Mouse (Mus musculus) thymus, postnatal 0 days (tissue): ENCODE data around the gene Ccdc102a. TPM values are rescaled to one million over a fixed set of nuclear protein-coding genes. Genes with fewer than 3 reads are reported as not detected.

Source experiments
- DNase-seq: peaks from one replicate; pipeline ENCODE4 v3.0.0-alpha.2; 2015; ENCODE audit warnings: low spot score
- polyA plus RNA-seq: library from polyadenylated mRNA; unstranded; fragments of >200 nt; fragmentation: Nextera tagmentation; extraction: Ambion mirVana; gene quantifications from 2 replicates; pipeline ENCODE4 v1.2.1, GENCODE M21; 2015

Ccdc102a gene
- polyA plus RNA-seq, 1 experiment from 2014 or later: 9.4 TPM

DNA sequence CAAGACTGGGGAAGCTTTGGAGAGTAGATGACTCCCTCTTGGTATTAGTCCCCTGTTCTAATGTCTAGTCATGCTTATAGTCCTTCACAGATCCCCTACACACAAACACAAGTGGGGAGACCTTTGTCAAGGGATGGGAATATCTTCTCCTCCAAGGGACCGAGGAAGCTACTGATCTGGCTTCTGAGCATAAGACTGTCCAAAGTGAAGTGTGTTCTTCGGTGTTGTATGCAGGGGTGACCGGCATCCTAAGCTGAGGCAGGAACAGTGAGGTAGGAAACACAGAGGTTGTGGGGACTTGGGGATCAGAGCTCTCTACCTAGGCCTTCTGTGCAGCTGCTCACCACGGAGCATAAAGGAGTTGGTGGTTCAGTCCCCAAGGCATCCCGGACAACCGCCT lies 4.3 kb upstream of the Ccdc102a start:
- no peak for DNase-seq

DNA sequence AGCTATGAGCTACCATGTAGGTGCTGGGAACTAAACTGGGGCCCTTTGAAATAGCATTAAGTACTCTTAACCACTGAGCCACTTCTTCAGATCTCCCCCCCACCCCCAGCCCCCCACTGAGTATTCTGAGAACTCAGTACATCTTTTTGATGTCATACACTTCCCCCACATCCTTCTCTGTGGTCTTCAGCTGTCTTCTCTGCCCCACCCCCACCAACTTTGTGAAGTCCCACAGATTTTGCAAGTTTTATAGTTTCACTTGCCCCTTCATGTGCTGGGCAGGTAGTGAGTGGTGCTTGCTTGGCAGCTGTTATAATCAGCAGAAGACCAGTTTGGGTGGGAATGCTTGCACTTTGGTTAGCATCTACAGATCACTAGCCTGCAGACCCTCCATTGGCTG lies 1.4 kb upstream of the Ccdc102a start:
- peak; percentile 73 for DNase-seq

- peak; percentile 87 for DNase-seq
Observed at GRCm38 (mm10) chr8:94917352-94917751, 546 bp downstream of the Ccdc102a start.

GRCm38 (mm10) chr8:94916960-94917324 lies 956 bp downstream of the Ccdc102a start:
- DNase-seq: no peak

GRCm38 (mm10) chr8:94916311-94916959 lies 1.5 kb downstream of the Ccdc102a start:
- DNase-seq: no peak

DNA sequence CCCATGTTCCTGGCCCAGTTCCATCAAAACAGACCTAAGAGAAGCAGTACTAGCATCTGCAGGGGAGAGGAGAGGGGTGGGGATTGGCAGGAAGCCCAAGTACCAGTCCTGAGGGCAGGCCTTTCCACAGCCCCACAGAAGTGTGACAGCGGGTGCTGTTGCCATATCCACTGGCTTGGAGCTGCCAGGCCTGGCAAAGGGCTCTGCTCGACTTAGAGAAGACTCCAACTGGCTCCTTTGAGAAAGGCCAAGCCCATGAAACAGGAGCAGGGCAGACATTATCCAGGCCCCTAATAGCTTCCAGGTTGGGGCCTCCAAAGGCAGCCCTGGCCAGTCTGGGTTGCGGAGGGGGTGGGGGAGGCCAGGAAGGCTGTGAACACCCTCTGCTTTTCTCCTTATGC lies 3.2 kb downstream of the Ccdc102a start:
- no peak for DNase-seq

DNA sequence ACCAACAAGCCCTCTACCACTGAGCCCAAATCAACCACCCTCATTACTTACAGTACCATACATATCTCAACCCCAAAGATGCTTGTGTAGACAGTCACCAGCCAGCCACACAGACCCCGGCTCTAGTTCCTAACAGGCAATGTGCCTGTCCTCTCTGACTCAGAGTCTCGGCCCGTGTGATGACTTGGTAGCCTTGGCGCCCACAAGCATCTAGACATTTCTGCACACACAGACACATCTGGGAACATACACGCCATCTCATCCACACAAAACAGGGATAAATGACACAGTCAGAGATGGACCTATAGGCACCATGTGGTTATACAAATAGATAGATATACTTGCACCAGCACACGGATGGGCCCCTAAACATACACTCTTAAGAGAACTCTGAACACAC lies 3.6 kb downstream of the Ccdc102a start:
- no peak for DNase-seq

DNA sequence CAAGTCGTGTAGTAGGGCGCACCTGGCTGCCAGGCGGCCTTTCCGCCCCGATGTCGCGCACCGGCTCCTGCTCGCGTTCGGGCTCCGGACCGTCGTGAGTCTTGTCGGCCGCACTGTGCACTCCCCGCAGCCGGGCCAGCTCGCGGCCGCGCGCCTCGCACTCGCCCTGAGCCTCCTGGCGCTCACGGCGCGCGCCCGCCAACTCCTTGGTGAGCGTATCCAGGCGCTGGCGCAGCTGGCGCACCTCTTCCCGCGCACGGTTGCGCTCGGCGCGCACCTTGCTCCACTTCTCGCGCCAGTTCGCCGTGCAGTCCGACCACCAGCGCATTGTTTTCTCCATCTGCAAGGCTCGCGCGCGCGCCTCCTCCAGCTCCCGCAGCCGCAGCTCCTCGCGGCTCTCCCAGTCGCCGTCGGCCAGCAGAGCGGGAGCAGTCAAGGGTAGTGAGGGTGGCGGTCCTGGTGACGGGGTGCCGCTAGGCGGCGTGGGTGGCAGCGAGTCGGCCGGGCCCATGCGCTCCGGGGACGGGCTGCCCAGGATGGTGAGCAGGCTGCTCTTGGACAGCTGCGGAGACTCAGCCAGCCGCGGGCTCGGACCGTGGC lies 4.7 kb downstream of the Ccdc102a start:
- DNase-seq: no peak

DNA sequence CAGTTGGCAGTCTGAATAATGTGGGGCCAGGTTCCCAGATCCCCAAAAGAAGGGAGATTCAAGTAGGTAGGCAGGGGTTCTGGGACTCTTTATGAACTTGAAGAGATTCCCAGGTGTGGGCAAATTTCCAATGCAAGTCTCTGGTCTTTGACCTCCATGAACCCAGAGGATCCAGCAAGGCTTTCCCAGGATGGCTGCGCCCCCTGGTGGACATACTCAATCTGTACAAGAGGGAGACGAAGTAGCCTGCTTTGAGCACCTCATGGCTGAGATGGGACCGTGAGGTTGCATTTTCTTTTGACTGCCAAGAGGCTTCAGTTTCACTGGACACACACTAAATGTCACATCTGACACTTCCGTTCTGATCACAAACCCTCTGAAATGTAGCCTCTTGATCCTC lies 9.1 kb downstream of the Ccdc102a start:
- DNase-seq: peak; percentile 72

DNA sequence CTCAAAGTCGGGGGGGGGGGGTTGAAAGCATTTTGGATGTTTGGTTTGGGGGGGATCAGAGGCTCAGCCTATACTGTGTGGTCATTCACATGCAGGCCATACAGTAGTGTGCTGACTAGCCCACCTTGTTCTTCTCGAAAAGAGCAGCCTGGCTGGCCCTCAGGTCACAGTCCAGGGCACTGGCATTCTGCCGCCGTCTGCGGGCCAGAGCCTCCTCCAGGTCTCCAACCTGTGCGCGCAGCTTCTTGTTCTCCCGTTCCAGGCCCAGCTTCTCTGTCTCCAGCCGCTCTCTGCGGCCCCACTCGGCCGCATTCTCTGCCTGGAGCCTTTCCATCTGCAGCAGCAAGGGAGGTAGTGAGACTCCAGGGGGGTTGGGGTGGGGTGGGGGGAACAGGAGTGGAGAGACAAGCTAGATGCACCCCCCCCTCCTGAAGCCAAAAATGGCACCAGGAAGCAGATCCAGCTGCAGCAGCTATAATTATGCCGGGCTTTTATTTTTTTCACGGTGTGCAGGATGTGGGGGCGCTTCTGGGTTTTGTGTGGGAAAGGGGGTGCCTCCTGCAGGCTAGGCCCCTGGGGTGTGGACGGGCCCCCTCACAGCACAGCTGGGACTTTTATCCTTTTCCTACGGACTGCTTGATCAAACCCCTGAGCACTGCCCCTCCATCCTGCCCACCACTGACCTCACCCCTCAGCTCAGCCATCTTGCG lies 10.2 kb downstream of the Ccdc102a start:
- no peak for DNase-seq

- DNase-seq: no peak
Observed at GRCm38 (mm10) chr8:94904450-94905175, 13.3 kb downstream of the Ccdc102a start.

- no peak for DNase-seq
Observed at GRCm38 (mm10) chr8:94903709-94904108, 14.2 kb downstream of the Ccdc102a start.

DNA sequence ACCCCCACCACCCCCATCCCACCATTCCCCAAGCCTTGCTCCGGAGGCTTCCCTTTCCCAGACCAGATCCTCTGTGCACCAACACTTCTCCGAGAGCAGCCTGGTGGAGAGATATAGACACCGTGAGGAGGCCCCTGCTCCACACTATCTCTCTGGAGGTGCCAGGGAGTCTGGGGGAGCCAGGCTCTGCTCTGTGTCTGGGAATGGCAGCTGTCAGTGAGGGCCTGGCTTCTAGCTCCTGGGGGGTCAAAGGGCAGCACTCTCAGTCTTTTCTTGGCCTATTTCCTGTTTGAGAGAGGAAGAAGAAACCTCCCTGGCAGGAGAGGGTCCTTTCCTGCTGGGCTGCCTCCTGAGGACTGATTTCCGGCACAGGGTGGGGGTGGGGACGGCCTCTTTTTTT lies 16.9 kb downstream of the Ccdc102a start:
- DNase-seq: no peak

- no peak for DNase-seq
Observed at GRCm38 (mm10) chr8:94900617-94901016, 17.3 kb downstream of the Ccdc102a start.

DNA sequence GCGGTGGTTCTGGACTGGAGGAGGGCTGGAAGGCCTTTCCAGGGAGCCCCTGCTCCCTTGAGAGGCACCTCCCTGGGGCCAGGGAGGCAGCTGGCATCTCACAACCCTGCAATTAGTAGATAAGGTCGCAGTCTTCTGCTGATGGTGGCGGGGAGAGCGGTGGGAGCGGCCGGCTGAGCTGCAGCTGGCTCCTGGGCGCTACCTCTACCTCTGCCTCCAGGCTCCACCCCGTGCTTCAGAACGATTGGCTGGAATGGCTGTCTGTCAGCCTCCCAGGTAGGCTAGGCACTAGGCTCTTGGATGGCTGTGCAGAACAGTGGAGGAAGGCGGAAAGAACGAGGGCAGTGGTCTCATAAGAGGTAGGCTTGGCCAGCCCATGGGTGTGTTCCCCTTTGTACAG lies 18.6 kb downstream of the Ccdc102a start:
- no peak for DNase-seq

DNA sequence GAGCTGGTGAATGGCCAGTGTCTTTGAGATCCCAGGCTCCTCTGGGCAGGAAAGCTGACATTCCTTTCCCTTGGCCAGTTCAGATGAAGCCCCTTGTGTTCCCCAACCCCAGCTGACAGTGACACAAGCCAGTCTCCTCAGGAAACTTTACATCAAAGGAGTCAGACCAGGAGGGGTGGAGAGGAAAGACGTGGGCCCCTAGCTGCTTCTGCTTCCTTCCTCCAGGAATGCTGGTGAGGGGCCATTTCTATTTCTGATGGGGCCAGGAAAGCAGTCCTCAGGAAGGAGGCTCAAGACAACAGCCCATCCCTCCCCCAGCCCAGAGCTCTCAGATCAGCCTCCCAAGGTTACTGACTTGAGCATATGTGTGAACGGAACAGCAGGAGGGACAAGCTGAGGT lies 25.0 kb downstream of the Ccdc102a start:
- DNase-seq: no peak

- DNase-seq: no peak
Observed at GRCm38 (mm10) chr8:94888383-94889036, 29.4 kb downstream of the Ccdc102a start.

GRCm38 (mm10) chr8:94880742-94881141 lies 37.2 kb downstream of the Ccdc102a start:
- no peak for DNase-seq

DNA sequence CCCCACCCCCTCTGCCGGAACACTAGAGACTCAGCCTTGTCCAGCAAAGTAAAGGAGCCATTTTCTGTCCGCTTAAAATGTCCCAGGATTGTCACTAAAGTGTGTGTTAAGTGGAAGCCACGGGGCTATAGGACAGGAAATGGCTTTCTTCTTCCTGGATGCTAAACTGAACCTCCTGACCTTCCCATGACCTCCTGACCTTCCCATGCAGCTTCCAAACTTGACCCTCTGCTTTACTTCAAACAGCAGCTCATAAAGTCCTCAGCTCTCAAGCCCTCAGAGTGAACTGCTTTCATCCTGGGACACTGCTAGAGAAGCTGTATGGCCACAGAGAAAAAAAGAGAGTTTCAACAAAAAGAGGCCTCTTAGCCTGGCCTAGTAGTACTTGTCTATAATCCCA lies 41.1 kb downstream of the Ccdc102a start:
- DNase-seq: no peak

DNA sequence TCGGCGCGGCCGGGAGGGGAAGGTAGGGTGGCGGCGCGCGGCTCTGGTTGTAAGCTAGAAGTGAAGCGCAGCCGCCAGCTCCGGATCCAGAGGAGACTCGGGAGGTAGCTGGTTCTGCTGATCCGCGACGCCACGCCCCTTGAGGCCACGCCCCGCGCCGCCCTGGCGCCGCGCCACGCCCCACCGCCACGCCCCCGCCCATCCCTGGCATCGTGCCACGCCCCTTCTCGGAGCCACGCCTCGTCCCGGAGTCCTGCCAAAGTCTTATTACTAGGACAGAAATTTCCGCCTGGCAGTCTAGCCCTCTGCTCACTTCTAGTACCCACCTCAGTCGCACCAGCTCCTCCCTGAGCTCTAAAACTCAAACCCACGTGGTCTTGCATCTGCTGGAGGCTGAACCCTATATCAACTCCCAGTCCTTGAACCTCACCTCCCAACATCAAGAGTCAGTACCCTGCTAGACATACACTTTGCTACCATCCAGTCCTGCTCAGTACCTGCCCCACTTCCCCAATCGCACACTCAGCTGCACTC lies 41.6 kb downstream of the Ccdc102a start, which contains the start of gene Dok4:
TSS of gene Dok4 (minus strand) at position 134 of the 534 bp plus-strand sequence.
- DNase-seq: peak; percentile 75

DNA sequence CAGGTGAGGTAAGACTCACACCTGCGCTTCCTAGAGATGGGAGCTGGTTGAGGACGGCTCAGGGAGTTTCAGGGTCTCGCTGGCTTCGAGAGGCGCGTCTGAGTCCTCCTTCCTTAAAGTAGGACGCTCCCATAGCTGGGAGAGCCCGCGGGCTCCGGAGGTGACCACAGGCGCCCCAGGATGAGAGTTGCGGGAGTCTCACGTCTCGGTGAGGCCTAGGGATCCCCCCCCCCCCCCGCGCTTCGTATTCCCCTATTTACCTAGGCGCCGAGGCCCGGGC lies 42.1 kb downstream of the Ccdc102a start:
- DNase-seq: no peak
